Mouse (Mus musculus) CH12.LX (cell line): ENCODE results near the gene Lemd2.

Source experiments
- BHLHE40 ChIP-seq: IDR thresholded peaks from 2 replicates; pipeline ENCODE4 v1.6.1; 2011; ENCODE audit warnings: mild to moderate bottlenecking, low read depth, low read length, improper control_type of control experiment
- MAX ChIP-seq: IDR thresholded peaks from 2 replicates; pipeline ENCODE4 v1.6.1; 2011; ENCODE audit warnings: low read length, improper control_type of control experiment
- TBP ChIP-seq: conservative IDR thresholded peaks from 2 replicates; pipeline ENCODE4 v1.6.1; 2011; ENCODE audit warnings: low read depth, low read length, improper control_type of control experiment

GRCm38 (mm10) chr17:27150871-27151270 is 53.4 kb downstream of the Lemd2 start:
- TF ChIP-seq BHLHE40 (no peak), MAX (no peak), TBP (no peak)
